Mouse (Mus musculus) gonadal fat pad, adult 2 months (tissue): Measurements from ENCODE around the gene A030014E15Rik. TPM values are rescaled to one million over a fixed set of nuclear protein-coding genes. Genes with fewer than 3 reads are reported as not detected.
"Not testable (repeated sequence)": the region's sequence is repeated elsewhere in the genome, so short reads cannot be mapped to it uniquely, and the experiment has no call there.

Source experiments
- DNase-seq: peaks from one replicate; pipeline ENCODE4 v3.0.0-alpha.2; 2012; ENCODE audit warnings: low read depth
- polyA plus RNA-seq: library from polyadenylated mRNA; depleted of rRNA; stranded (reverse); fragments of >200 nt; gene quantifications from 2 replicates; pipeline ENCODE4 v1.2.3, GENCODE M21; 2012; rRNA removed

A030014E15Rik gene
- polyA plus RNA-seq, result not detected in 2 replicates

DNA sequence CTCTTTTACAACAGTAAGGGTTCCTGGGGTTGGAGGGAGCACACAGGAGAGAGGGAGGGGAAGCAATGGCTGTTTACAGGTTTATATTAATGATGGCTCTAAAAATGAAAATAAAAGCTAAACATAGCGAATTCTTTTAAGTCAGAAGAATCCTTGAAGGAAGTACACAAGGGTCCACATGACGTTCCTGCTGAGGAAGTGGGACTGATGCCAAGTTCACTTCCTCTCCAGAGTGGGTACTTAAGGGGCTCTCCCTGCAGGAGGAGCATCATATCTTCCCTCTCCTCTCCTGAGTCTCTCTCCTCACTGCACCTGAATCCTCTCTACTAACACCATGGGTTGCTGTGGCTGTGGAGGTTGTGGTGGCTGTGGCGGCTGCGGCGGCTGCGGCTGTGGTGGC is at the start of gene A030014E15Rik:
A030014E15Rik (plus strand) TSS at position 268 of the 400 bp plus-strand sequence.
- no peak for DNase-seq

DNA sequence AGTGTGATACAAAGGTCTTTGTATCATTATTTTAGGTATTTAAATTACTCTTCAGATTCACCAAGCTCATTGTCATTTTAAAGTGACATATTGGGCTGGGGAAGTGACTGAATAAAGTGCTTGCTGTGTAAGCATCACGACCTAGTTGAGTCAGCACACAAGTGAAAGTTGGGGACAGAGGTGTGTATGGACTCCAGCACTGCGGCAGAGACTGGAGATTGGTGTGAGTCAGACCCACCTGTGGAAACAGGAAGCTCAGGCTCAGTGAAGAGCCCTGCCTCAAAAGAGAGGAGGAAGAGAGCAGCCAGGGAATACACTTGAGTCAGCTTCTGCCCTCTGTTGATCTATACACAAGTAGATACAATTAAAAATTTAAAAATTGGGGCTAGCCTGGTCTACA is 45.5 kb upstream of the A030014E15Rik start:
- DNase-seq, result no peak

DNA sequence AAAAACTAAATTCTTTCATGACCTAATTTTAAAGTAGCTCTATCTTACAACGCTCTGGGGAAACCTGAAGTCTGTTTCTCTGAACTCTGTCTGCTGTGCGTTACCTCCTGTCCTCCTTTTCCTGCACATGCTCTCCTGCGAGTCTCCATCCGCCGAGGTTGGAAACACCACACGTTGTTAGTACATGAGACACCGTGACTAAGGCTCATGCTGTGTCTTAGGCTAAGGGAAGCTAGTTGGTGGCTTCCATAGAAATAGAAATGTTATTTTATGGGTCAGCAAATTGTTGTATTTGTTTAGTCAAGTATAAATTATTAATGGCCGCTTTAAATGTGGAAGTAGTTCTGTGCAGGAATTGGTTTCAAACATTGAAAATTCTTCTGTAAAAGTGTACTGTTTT is 44.5 kb upstream of the A030014E15Rik start:
- no peak for DNase-seq

DNA sequence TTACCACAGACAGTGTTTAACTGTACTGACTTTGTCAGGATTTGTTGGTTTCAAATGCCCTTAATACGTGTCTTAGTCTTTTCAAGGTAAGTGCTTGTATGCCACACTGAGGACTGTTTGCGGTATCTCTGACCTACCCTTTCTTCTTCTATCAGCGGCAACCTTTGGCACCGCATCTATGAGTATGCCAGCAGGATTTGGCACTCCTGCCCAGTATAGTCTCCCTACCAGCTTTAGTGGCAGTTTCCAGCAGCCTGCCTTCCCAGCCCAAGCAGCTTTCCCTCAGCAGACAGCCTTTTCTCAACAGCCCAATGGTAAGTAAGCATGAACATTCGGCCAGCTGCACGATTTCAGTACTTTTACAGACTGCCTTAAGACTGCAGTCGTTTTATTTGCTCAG is 31.4 kb upstream of the A030014E15Rik start:
- no peak for DNase-seq

DNA sequence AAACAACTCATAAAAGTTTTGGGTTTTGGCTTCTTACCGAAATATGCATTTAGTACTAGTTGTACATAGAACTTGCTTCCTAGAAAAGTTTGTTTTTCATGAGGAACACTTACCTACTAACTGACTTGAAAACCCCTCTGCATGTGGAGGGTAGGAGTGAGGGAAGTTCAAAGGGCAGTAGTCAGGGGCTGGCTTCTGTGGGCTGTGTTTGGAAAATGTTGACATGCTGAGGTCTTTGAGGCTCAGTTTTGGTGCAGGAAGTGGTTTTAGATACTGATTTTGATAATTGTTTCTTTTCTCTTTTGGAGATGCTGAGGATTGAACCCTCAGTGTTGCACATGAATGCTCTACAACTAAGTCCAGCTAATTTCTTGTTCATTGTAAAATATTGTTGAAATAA is 24.1 kb upstream of the A030014E15Rik start:
- no peak for DNase-seq

DNA sequence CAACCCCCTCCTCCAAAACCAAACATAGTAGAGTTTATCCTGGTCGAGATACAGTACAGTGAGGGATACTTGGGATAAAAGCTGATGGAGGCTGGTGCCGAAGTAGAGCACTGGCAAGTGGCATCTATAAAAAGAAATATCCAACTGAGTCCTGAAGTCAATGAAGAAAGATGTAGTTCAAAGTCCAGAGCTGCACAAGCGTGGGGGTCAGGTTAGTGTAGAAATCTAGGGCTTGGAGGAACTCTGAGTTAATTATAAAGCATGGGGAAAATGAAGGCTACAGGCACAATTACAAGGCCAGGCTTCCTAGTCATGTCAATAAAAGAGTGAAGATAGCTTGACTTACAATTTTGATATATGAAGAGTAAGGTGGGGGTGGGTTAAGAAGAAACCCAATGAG is 23.5 kb upstream of the A030014E15Rik start:
- no peak for DNase-seq

DNA sequence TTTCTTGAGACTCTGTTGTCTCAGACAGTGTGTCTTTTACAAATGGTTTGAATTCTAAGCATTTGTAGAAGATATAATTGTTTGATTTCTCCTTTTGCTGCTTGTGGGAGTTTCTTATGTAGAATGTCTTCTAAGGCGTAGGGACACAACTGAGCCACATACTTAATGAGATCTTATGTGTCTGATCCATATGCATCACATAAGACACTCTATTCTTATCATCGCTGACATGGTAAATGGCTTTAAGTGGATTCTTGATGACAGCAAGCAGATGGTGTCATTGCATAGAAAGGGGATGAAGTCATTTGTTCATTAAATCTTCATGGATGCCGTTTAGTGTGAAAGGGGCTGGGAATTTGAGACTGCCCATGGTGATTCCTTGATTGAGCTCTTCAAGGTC is 18.8 kb upstream of the A030014E15Rik start:
- no peak for DNase-seq

DNA sequence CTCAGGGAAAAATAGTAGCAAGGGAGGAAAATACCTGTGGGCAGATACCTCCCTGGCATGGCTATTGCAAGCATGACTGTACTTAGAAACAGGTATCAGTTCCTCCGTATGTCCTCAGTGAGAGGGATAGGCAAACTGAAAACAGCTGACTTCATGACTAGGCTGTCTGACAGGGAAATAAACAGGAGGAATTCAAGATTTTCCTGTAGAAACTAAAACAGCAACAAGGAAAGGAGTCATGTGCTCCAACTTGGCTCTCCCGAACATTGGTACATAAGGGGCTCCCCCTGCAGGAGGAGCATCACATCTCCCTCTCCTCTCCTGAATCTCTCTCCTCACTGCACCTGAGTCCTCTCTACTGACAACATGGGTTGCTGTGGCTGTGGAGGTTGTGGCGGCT is 11.7 kb upstream of the A030014E15Rik start, which contains the start of gene A030005L19Rik:
A030005L19Rik (plus strand) TSS at position 301 of the 400 bp plus-strand sequence.
- no peak for DNase-seq

DNA sequence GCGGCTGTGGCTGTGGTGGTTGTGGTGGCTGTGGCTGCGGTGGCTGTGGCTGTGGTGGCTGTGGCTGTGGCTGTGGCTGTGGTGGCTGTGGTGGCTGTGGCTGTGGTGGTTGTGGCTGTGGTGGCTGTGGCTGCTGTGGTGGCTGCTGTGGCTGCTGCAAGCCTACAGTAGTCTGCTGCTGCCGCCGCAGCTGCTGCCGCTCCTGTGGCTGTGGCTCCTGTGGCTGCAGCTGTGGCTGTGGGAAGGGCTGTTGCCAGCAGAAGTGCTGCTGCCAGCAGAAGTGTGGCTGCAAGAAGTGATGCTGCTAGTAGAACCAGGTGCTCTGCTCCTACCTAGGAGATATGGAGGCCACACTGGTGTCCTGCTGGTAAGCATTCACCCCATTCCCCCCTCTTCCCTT is 11.3 kb upstream of the A030014E15Rik start:
- DNase-seq, result not testable (repeated sequence)

DNA sequence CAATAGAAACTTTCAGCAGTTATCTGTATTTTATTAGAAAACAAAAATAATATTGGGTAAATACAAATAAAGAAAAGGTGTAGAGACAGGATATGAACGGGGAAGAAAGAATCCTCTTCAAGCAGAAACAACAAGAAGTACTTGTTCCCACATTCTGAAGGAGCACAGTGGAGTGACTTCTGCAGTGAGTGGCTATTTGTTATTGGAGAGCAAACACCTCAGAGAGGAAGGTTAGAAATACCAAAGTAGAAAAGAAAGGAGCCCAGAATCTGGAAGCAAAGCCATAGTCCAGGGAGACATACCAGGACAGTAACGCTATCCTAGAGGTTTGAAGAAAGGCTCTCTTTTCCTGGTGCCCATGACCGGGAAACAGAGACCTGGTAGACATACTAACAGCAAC is 5.8 kb downstream of the A030014E15Rik start:
- not testable (repeated sequence) for DNase-seq

DNA sequence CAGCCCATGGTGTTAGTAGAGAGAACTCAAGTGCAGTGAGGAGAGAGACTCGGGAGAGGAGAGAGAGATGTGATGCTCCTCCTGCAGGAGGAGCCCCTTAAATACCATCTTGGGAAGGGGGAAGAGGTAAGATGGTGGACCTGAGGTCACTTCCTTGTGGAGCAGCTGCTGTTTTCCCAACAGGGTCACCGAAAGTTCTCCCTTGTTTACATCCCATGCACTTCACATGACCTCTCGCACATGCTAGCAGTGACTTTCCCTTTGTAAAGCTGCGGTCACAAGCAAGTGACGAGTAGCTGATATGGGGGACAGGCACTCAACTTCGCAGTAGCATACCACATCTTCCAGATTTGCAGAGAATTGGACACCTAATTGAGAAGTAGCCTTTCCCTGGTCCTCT is 6.6 kb downstream of the A030014E15Rik start, which contains the start of gene Gm6217:
Gm6217 (minus strand) TSS at position 74 of the 400 bp plus-strand sequence.
- DNase-seq, result not testable (repeated sequence)

DNA sequence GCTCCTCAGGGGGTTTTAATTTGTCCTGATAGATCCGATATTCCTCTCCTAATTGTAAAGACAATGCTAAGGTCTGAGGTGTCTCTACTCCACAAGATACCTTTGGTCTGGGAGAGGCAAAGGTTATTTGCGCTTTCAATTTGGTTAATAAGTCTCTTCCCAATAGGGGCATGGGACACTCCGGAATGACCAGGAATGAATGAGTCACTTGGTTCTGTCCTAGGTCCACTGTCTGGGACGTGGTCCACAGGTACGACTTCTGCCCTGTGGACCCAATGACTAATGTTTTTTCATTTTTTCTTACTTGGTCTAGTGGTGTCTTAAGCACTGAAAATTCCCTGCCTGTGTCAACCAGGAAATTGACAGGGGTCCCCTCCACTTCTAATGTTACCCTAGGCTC is 13.9 kb downstream of the A030014E15Rik start:
- DNase-seq, result no peak

DNA sequence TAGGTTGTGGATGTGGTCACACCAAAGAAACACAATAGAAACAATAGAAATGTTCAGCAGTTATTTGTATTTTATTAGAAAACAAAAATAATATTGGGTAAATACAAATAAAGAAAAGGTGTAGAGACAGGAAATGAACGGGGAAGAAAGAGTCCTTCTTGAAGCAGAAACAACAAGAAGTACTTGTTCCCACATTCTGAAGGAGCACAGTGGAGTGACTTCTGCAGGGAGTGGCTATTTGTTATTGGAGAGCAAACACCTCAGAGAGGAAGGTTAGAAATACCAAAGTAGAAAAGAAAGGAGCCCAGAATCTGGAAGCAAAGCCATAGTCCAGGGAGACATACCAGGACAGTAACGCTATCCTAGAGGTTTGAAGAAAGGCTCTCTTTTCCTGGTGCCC is 17.8 kb downstream of the A030014E15Rik start:
- not testable (repeated sequence) for DNase-seq

DNA sequence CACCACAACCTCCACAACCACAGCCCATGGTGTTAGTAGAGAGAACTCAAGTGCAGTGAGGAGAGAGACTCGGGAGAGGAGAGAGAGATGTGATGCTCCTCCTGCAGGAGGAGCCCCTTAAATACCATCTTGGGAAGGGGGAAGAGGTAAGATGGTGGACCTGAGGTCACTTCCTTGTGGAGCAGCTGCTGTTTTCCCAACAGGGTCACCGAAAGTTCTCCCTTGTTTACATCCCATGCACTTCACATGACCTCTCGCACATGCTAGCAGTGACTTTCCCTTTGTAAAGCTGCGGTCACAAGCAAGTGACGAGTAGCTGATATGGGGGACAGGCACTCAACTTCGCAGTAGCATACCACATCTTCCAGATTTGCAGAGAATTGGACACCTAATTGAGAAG is 18.6 kb downstream of the A030014E15Rik start, which contains the start of gene A030003K21Rik:
A030003K21Rik (minus strand) TSS at position 94 of the 400 bp plus-strand sequence.
- DNase-seq, result not testable (repeated sequence)

DNA sequence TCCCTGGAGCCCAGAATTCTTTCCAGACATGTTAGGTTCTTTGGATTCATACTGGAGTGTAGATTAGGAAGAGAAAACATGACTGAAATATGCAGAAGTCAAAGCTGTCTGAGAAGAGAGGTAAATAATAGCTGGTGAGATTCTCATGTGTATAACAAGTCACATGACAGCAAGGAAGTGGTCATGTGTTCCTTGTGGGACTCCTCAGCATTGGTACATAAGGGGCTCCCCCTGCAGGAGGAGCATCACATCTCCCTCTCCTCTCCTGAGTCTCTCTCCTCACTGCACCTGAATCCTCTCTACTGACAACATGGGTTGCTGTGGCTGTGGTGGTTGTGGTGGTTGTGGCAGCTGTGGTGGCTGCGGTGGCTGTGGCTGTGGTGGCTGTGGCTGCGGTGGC is 21.3 kb downstream of the A030014E15Rik start:
- not testable (repeated sequence) for DNase-seq

DNA sequence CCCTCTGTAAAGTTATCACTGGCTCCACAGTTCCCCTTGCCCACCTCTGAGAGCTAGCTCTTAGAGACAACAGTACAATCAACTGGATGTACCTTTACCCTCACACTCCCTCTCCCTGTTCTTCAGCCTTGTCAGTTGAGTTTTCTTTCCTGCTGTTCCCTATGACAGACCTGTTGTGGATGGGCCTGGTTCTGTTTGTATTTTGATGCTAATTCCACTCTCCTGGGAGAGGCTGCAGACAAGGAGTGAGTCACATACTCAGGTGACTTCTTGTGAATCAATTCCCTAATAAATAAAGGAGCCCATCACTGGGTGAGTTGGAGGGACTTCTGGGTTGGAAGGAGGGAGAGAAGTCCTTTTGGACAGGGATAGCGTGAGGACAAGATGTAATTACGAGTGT is 23.9 kb downstream of the A030014E15Rik start:
- DNase-seq, result no peak

DNA sequence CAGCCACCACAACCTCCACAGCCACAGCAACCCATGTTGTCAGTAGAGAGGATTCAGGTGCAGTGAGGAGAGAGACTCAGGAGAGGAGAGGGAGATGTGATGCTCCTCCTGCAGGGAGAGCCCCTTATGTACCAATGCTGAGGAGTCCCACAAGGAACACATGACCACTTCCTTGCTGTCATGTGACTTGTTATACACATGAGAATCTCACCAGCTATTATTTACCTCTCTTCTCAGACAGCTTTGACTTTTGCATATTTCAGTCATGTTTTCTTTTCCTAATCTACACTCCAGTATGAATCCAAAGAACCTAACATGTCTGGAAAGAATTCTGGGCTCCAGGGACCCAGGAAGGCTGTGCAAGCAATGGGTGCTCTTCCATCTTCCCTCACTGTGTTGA is 31.2 kb downstream of the A030014E15Rik start, which contains the start of gene Gm7544:
Gm7544 (minus strand) TSS at position 101 of the 400 bp plus-strand sequence.
- not testable (repeated sequence) for DNase-seq

DNA sequence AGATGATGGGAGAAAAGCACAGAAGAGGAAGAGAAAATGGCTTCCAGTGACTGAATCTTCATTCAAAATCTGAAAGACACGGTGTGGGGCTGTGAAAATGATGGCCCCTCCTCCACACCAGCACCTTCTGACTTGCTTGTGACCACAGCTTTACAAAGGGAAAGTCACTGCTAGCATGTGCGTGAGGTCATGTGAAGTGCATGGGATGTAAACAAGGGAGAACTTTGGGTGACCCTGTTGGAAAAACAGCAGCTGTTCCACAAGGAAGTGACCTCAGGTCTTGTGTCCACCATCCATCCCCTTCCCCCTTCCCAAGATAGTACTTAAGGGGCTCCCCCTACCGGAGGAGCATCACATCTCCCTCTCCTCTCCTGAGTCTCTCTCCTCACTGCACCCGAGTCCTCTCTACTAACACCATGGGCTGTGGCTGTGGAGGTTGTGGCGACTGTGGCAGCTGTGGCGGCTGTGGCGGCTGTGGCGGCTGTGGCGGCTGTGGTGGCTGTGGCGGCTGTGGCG is 35.2 kb downstream of the A030014E15Rik start, which contains the start of gene Gm47955:
Gm47955 (plus strand) TSS at position 417 of the 516 bp plus-strand sequence.
- DNase-seq, result no peak

DNA sequence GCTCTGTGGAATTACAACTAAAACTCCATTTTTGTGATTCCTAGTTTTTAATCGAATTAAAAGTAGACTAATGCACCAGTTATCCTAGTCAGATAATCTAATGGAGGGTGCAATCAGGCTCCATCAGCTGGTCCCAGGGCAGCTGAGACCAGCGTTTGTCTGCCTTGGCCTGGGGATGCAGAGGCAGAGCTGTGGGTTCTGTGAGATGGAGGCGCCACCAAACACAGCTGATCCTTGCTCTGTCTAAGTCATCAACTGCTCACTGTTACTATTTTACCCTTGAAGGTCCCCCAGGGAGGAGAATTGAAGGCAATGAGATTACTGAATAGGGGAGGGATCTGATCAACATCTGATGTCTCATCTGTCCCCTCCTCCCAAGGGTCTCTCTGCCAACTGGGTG is 41.7 kb downstream of the A030014E15Rik start:
- DNase-seq, result no peak

DNA sequence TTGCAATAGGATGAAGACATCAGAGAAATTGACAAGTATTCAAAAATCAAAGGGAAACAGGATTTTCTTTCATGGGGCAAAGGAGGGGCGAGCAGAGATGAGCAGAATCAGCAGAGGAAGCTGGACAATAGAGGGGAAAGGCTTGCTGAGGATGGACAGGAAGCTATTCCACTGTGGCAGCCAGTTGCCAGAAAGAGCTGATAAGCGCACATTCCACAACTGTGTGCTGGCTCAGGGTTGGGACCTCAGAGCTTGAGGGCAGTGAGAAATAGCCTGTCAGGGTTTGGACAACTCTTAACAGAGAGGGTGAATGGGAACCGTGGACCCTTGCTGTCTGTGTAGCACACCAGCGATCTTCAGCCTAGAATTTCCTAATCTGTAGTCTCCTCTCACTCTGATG is 47.3 kb downstream of the A030014E15Rik start:
- no peak for DNase-seq

DNA sequence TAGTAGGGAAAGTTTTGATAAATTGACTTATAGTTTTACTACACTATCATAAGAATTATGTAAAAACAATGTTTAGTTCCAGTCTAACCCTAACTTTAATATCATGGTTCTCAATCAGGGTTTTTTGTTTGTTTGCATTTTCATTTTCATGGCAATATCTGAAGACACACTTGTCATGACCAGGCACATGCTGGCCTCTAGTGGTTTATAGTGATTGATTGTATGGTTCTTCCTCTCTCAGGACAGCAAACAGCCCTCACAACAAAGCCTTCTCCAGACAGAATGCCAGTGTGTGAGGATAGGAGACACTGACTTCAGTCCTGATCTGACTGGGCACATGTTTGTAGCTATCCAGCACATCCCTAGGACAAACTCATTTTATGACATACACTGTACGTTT is 48.5 kb downstream of the A030014E15Rik start:
- no peak for DNase-seq

DNA sequence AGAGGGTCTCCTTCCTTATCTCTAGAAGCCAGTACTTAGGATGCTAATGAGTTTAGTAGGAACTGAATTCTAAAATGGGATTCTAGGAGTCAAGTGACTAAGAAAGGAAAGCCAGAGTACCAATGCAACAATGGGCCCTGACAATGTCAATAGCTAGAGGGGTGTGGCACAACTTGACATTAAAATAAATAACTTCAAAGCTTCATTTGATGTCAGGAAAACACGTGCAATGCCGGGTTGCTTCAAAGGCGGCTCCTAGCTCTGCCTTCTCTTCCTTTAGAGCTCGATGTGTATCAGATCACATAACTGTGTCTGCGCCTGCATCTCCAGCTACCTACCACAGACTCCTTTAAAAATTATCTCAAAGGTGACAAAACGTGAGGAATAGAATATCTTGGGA is 49.2 kb downstream of the A030014E15Rik start:
- no peak for DNase-seq

DNA sequence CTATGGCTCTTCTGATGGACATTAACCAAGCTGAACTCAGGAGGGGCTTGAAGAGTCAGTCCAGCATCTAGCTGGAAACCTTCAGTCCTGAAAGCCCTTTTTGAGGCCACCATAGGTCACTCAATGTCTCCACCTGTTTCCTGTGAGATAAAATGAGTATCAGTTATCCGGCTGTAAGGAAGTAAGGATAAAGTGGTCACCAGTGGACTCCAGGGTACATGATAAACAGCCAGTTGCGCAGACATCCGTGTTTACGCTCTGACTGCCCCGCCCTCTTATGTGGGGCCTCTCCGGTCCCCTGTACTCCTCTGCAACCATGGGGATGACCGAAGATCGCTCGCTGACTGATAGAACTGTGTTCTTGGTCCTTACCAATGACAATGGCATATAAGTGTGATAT is 49.6 kb downstream of the A030014E15Rik start:
- no peak for DNase-seq
